Mouse (Mus musculus) hindbrain, postnatal 0 days (tissue): ENCODE data around the gene Slc44a1. TPM values are rescaled to one million over a fixed set of nuclear protein-coding genes. Genes with fewer than 3 reads are reported as not detected.

Experiments
- ATAC-seq: fragments of 200-750 bp; cut with Nextera tagmentation; 2 replicates; pipeline ENCODE4 v1.8.0; 2017; ENCODE audit warnings: mild to moderate bottlenecking, moderate TSS enrichment, moderate library complexity
- DNase-seq: peaks from one replicate; pipeline ENCODE4 v3.0.0-alpha.2; 2015; ENCODE audit warnings: low spot score
- H3K27ac ChIP-seq: fragments of 300-500 bp; sonication (generic); 2 replicates; pipeline ENCODE4 v1.5.1; 2014; ENCODE audit warnings: mild to moderate bottlenecking
- H3K27me3 ChIP-seq: fragments of 300-500 bp; sonication (generic); 2 replicates; pipeline ENCODE4 v1.6.1; 2014; ENCODE audit warnings: low read length, mixed read lengths; ENCODE audit not compliant: insufficient read depth
- H3K36me3 ChIP-seq: fragments of 300-500 bp; sonication (generic); 2 replicates; pipeline ENCODE4 v1.6.1; 2014; ENCODE audit warnings: low read length, mixed read lengths; ENCODE audit not compliant: insufficient read depth
- H3K4me1 ChIP-seq: fragments of 300-500 bp; sonication (generic); 2 replicates; pipeline ENCODE4 v1.6.1; 2014; ENCODE audit warnings: antibody characterized with exemption, low read length, mixed read lengths; ENCODE audit not compliant: insufficient read depth
- H3K4me2 ChIP-seq: fragments of 300-500 bp; sonication (generic); 2 replicates; pipeline ENCODE4 v1.6.1; 2014; ENCODE audit warnings: low read depth, mild to moderate bottlenecking, low read length, moderate library complexity, mixed read lengths
- H3K4me3 ChIP-seq: fragments of 300-500 bp; sonication (generic); 2 replicates; pipeline ENCODE4 v1.5.1; 2014; ENCODE audit warnings: low read length
- H3K9ac ChIP-seq: fragments of 300-500 bp; sonication (generic); replicated peaks from 2 replicates; pipeline ENCODE4 v1.6.1; 2014; ENCODE audit warnings: mild to moderate bottlenecking, low read length, moderate library complexity, mixed read lengths
- H3K9me3 ChIP-seq: fragments of 300-500 bp; sonication (generic); 2 replicates; pipeline ENCODE4 v1.6.1; 2016; ENCODE audit warnings: low read length, mixed read lengths
- CTCF ChIP-seq: IDR thresholded peaks from 2 replicates; pipeline ENCODE4 v1.5.1; 2016; ENCODE audit warnings: antibody characterized with exemption, control low read depth, low read depth
- WGBS: fragments of 180-500 bp; shearing (Covaris S2); extraction: QIAGEN DNeasy Blood & Tissue Kit; methylation state at CpG from one replicate; pipeline ENCODE4 v1.1.7; 2014; 5-methylcytosine and 5-hydroxymethylcytosine counted together
- polyA plus RNA-seq: library from polyadenylated mRNA; unstranded; fragments of >200 nt; fragmentation: Nextera tagmentation; extraction: Ambion mirVana; gene quantifications from 2 replicates; pipeline ENCODE4 v1.2.1, GENCODE M21; 2015
- total RNA-seq: library from RNA; depleted of rRNA; stranded (reverse); fragments of >200 nt; gene quantifications from 2 replicates; pipeline ENCODE4 v1.2.3, GENCODE M21; 2014

Slc44a1 gene
- total and polyA plus RNA-seq, 2 experiments from 2014 or later: 13.6 to 39.4 TPM

DNA sequence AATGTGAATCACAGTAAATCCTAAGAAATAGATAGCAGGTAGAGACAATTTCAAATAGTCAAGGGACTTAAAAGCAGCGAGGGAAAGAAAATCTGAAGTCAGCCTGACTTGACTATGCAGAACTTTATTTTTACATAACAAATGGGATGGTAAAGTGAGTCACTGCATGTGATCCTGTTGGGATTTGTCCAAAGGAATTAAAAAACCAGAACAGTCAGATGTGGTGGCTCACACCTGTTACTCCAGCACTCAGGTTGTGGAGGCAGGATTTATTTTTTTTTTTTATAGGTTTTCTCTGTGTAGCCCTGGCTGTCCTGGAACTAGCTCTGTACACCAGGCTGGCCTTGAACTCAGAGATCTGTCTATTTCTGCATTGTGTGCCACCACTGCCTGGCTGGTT is 25.7 kb downstream of the Slc44a1 start:
- TF ChIP-seq CTCF: no peak

DNA sequence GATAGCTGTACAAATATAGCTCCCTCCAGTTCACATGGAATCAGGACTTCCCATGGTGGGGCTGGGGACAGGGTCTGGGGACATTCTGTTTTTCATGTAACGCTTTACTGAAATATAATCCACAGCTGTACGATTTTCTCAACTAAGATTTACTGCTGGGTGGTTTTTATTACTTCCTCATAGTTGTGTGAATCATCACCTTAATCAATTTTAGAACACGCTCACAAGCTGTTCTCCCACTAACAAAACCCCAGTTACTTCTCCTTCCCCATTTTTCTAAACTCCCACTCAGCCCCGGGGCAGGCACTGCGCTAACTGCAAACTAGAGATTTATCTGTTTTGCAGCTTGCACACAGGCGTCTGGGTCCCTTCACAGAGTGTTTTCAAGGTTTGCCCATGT is 28.8 kb downstream of the Slc44a1 start:
- no peak for ATAC-seq
- Histone ChIP-seq H3K9ac (no peak overlapping the region), H3K4me1 (no peaks in the 10 kb centered on the region), H3K4me2 (no peak overlapping the region), H3K27me3 (no peaks in the 10 kb centered on the region), H3K4me3 (no peak overlapping the region), H3K36me3 (no peaks in the 10 kb centered on the region), H3K27ac (no peak overlapping the region), H3K9me3 (no peaks in the 10 kb centered on the region)
- 90% methylated on average over 6 of the region's 6 CpGs for WGBS
- no peak for TF ChIP-seq CTCF
- DNase-seq: no peak

More for the DNA sequence above, 25.7 kb downstream of the Slc44a1 start:
- Histone ChIP-seq H3K4me1 (no peaks in the 10 kb centered on the region), H3K4me3 (no peak overlapping the region), H3K4me2 (no peak overlapping the region), H3K9me3 (no peaks in the 10 kb centered on the region), H3K9ac (no peak overlapping the region), H3K36me3 (no peaks in the 10 kb centered on the region), H3K27me3 (no peaks in the 10 kb centered on the region), H3K27ac (no peak overlapping the region)
- DNase-seq (no peak), ATAC-seq (no peak)
- WGBS: 82% methylated on average over 1 of the region's 1 CpGs

DNA sequence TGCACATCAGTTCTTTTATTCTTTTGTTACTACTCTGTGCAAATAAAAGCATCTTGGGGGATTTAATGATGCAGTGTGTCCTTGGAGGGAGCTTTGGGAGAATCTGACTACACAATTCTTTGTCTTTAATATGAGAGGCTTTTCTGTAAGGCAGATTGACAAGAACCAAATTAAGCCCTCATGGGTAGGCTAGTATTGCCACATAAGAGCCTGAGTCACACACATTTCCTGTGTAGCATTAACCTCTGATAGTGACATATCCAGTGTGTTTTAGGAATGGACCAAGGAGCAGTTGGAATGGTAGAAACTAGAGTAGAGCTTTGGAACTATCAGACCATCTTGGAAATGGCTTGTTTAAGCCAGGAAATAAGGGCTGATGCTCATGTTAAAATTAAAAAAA is 33.9 kb downstream of the Slc44a1 start:
- H3K36me3 ChIP-seq: no peaks in the 10 kb centered on the region
- no peak overlapping the region for H3K27ac ChIP-seq
- H3K4me3 ChIP-seq: no peak overlapping the region
- no peak for DNase-seq
- H3K9me3 ChIP-seq: no peaks in the 10 kb centered on the region
- no peaks in the 10 kb centered on the region for H3K27me3 ChIP-seq
- ATAC-seq: no peak
- H3K4me2 ChIP-seq: no peak overlapping the region
- H3K4me1 ChIP-seq: no peaks in the 10 kb centered on the region
- no peak for TF ChIP-seq CTCF
- no peak overlapping the region for H3K9ac ChIP-seq

DNA sequence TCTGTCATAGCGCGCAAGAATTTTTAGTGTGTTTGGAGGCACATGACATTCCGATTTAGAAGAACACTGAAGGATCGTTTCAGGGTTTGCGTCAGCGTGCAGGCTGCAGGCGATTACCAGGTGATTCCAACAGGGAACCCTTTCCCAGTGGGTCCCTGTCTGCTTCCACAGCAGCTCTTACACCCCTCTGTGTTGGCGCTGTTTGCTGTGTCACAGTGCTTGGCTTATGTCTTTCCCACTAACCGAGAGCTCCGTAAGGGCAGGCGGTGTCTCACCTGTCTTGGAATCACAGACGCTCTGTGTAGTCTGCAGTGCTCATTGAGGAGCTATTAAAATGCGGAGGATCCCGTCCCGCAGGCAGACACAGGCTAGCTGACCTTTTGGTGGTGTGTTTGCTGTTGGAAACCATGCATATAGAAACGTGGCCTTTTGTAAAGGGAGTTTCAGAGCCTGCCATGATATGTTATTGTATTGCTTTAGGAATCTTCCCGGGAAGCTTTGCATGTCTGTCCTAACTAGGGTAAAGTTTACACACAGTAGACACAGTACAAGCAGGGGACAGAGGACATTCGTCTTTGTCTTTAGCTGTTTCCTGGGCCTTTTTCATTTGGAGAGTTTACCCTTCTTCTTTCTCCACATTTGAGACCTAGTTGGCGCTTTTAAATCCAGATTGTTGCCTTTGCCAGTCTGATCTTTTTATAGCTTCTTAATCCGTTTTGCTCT is 35.2 kb downstream of the Slc44a1 start:
- H3K4me3 ChIP-seq: no peak overlapping the region
- H3K27ac ChIP-seq: 0 out of 2 replicates have a peak overlapping the region, but pooled peaks have one; percentile 26
- no peaks in the 10 kb centered on the region for H3K9me3 ChIP-seq
- 72% methylated on average over 20 of the region's 20 CpGs for WGBS
- H3K4me2 ChIP-seq: no peak overlapping the region
- H3K36me3 ChIP-seq: no peaks in the 10 kb centered on the region
- ATAC-seq (peak; percentile 40; the same call in 1 of the 2 replicates), DNase-seq (no peak)
- H3K9ac ChIP-seq: no peak overlapping the region
- TF ChIP-seq CTCF: no peak
- no peaks in the 10 kb centered on the region for H3K4me1 ChIP-seq
- no peaks in the 10 kb centered on the region for H3K27me3 ChIP-seq

DNA sequence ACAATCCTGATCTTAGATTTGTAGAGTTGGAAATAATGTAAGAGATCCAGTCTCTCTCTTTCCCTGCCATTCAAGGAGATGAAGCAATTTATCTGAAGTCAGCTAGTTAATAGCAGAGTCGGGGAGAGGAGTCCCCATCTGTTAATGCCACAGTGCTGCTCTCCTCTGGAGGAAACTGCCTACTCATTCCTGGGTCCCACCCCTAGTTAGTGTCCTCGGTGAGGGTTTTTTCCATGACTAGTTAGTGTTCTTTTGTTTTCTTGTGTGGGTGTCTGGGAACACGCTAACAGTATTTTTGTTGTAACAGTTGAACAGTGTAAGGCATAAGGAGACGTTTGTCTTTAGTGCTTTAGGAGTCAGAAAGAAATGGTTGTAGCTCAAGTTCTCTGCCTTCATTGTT is 38.4 kb downstream of the Slc44a1 start:
- H3K4me3 ChIP-seq: no peak overlapping the region
- WGBS: 69% methylated on average over 4 of the region's 4 CpGs
- no peak overlapping the region for H3K9ac ChIP-seq
- H3K36me3 ChIP-seq: no peaks in the 10 kb centered on the region
- H3K27me3 ChIP-seq: no peaks in the 10 kb centered on the region
- no peak for TF ChIP-seq CTCF
- H3K9me3 ChIP-seq: no peaks in the 10 kb centered on the region
- no peaks in the 10 kb centered on the region for H3K4me1 ChIP-seq
- DNase-seq: no peak
- no peak for ATAC-seq
- H3K27ac ChIP-seq: no peak overlapping the region
- no peak overlapping the region for H3K4me2 ChIP-seq

DNA sequence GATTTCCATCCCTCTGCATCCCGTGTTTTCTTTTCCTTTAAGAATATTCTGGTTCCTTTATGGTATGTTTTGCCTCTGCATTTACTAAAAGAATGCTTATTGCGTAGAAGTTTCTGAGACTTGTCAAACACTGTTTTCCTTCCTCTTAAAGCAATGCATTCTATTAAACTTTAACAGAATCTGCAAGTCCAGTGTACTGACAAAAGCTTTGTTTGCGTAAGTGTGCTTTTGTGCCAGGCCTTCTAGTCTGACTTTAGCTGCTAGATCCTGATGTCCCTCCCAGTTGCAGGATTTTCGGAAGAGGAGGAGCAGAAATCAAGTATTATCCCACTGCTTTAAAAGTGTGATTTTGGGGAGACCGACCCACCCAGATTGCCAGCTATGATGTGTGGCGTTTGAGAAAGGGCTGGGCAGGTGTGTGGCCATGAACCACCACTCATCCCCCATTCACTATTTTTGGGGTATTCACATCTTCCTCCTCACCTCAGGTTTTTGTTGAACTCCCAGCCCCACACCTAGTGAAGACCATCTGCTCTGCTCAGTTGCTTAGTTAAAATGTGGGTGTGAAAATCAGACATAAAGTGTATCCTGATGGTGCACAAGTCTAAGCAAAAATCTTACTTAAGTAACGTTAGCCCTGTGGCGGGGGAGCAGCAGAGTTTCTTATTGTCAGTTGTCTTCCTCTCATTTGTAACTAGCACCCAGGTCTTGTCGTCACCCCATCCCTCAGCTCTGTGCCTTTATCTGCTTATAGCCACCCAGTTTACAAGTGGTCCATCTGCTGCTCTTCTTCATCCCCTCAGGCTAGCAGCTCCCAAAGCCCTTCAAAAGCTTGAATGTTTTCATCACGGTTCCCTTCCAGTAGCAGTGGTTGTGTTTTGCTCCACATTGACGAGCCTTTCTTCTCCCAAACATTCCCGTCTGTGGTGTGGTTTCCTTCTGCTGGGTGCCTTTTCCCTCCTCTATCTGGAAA is 47.3 kb downstream of the Slc44a1 start:
- 68% methylated on average over 12 of the region's 12 CpGs for WGBS

More for the DNA sequence above, 47.3 kb downstream of the Slc44a1 start:
- H3K9ac ChIP-seq: no peak overlapping the region
- H3K4me3 ChIP-seq: no peak overlapping the region
- H3K9me3 ChIP-seq: no peaks in the 10 kb centered on the region
- 0 out of 2 replicates have a peak overlapping the region, but pooled peaks have one; percentile 41 for H3K27ac ChIP-seq
- no peaks in the 10 kb centered on the region for H3K4me1 ChIP-seq
- no peaks in the 10 kb centered on the region for H3K36me3 ChIP-seq
- TF ChIP-seq CTCF: no peak
- ATAC-seq (no peak), DNase-seq (no peak)
- no peaks in the 10 kb centered on the region for H3K27me3 ChIP-seq
- H3K4me2 ChIP-seq: no peak overlapping the region
